In the genomic region with DNA sequence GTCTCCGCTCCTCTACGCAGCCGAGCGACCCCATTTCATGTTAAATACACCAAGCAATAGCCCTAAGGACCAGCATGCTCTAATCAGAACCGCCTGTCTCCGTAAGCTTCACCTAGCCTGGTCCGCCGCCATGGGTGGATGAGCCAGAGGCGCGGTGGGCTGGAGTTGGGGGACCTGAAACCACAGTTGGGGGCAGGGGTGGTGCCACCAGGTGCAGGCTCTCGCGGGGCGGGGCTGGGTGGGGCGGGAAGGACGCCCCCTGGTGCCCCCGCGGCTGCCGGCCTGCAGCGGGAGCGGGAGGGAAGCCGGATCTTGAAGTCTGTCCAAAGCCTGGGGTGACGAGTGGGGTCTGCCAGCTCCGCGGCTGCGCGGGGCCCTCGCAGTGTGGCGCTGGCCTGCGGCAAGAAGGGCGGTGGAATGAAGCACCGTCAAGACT, we compare ENCODE assay signal across 10 mouse cellular contexts. TPM values are rescaled to one million over a fixed set of nuclear protein-coding genes. Genes with fewer than 3 reads are reported as not detected.
DNase-seq lines count a peak whose midpoint lies in the region; ATAC-seq lines count a peak whose summit lies in the region.
"Had no signal": no experiment of that assay in that cellular context is flagged by ENCODE, and none has a peak within 500 bp of the region (broad histone marks: within the 10 kb centered on the region; RNA-seq: fewer than 3 reads in every experiment).

No protein-coding gene starts in this region.

- no peak overlapping the region for H3K27ac ChIP-seq in forebrain, embryonic 11.5 days (ENCODE audit: low read depth, low read length)
- no peak overlapping the region for H3K27ac ChIP-seq in intestine, embryonic 15.5 days
- no peak overlapping the region for H3K27ac ChIP-seq in liver, embryonic 15.5 days (replicated peaks)
- no peak overlapping the region for H3K27ac ChIP-seq in stomach, embryonic 14.5 days (ENCODE audit: low read length)

- peak; percentile 89 for DNase-seq in heart, adult 11 months
- no peak for DNase-seq in heart, adult 9 months (ENCODE audit: low spot score in 2 of 2)
- DNase-seq in forebrain, embryonic 11.5 days (ENCODE audit: low spot score), result peak; percentile 69
- no peak for DNase-seq in MN1 (ENCODE audit: low spot score)

- H3K36me3 ChIP-seq in forebrain, embryonic 11.5 days (ENCODE audit: control insufficient read depth, insufficient read depth, low read length), result no peaks in the 10 kb centered on the region
- H3K36me3 ChIP-seq in intestine, embryonic 15.5 days, result peaks cover 3% of the 10 kb centered on the region; the same call in 1 of the 2 replicates
- no peaks in the 10 kb centered on the region for H3K36me3 ChIP-seq in liver, embryonic 15.5 days (replicated peaks)
- peaks cover 12% of the 10 kb centered on the region for H3K36me3 ChIP-seq in stomach, embryonic 14.5 days (ENCODE audit: control insufficient read depth, insufficient read depth, low read length)

- WGBS in forebrain, embryonic 11.5 days, result 4% methylated on average over 29 of the region's 31 CpGs
- 22% methylated on average over 31 of the region's 31 CpGs for WGBS in intestine, embryonic 15.5 days
- WGBS in liver, embryonic 15.5 days (ENCODE audit: insufficient replicate concordance), result 13% methylated on average over 31 of the region's 31 CpGs
- 14% methylated on average over 30 of the region's 31 CpGs for WGBS in stomach, embryonic 14.5 days

- H3K27me3 ChIP-seq in forebrain, embryonic 11.5 days (ENCODE audit: control insufficient read depth, insufficient read depth, low read length), result peaks cover 37% of the 10 kb centered on the region
- peaks cover 4% of the 10 kb centered on the region; the same call in 1 of the 2 replicates for H3K27me3 ChIP-seq in intestine, embryonic 15.5 days (replicated peaks)
- H3K27me3 ChIP-seq in liver, embryonic 15.5 days, result peaks cover 62% of the 10 kb centered on the region
- no peaks in the 10 kb centered on the region for H3K27me3 ChIP-seq in stomach, embryonic 14.5 days (ENCODE audit: control insufficient read depth, insufficient read depth, low read length)
- H3K27me3 ChIP-seq: CH12.LX had no signal

- H3K9me3 ChIP-seq in forebrain, embryonic 11.5 days (ENCODE audit: control insufficient read depth, low read length), result no peaks in the 10 kb centered on the region
- no peaks in the 10 kb centered on the region for H3K9me3 ChIP-seq in intestine, embryonic 15.5 days
- no peaks in the 10 kb centered on the region for H3K9me3 ChIP-seq in liver, embryonic 15.5 days (replicated peaks)
- H3K9me3 ChIP-seq in stomach, embryonic 14.5 days (ENCODE audit: control insufficient read depth, low read depth, low read length), result no peaks in the 10 kb centered on the region

- peak overlapping the region; percentile 26 for H3K4me3 ChIP-seq in forebrain, embryonic 11.5 days (ENCODE audit: low read depth, low read length)
- H3K4me3 ChIP-seq in intestine, embryonic 15.5 days (replicated peaks), result peak overlapping the region; percentile 13; the same call in 1 of the 2 replicates
- peak overlapping the region; percentile 30 for H3K4me3 ChIP-seq in liver, embryonic 15.5 days (replicated peaks)
- H3K4me3 ChIP-seq in stomach, embryonic 14.5 days (ENCODE audit: low read depth, low read length), result peak overlapping the region; percentile 15
- H3K4me3 ChIP-seq: erythroblast, embryonic 14.5 days had no signal

- ATAC-seq in forebrain, embryonic 11.5 days (replicated peaks; ENCODE audit: low FRiP score), result no peak
- ATAC-seq in intestine, embryonic 15.5 days, result peak; percentile 66; the same call in 1 of the 2 replicates
- no peak for ATAC-seq in liver, embryonic 15.5 days (ENCODE audit: insufficient read depth)
- peak; percentile 73; the same call in 1 of the 2 replicates for ATAC-seq in stomach, embryonic 14.5 days (ENCODE audit: insufficient number of reproducible peaks, insufficient read depth, low FRiP score, low read depth)
- no peak for ATAC-seq in megakaryocyte, adult 5-6 weeks (ENCODE audit: poor library complexity, severe bottlenecking)

- H3K4me2 ChIP-seq in forebrain, embryonic 11.5 days (ENCODE audit: low read depth, low read length, severe bottlenecking), result peak overlapping the region; percentile 59
- H3K4me2 ChIP-seq in intestine, embryonic 15.5 days (replicated peaks), result peak overlapping the region; percentile 58
- peak overlapping the region; percentile 58 for H3K4me2 ChIP-seq in liver, embryonic 15.5 days
- H3K4me2 ChIP-seq in stomach, embryonic 14.5 days (replicated peaks; ENCODE audit: low read depth, low read length), result peak overlapping the region; percentile 48

- peaks cover 6% of the 10 kb centered on the region for H3K4me1 ChIP-seq in forebrain, embryonic 11.5 days (replicated peaks; ENCODE audit: control insufficient read depth, insufficient read depth, low read length)
- peaks cover 6% of the 10 kb centered on the region for H3K4me1 ChIP-seq in intestine, embryonic 15.5 days (replicated peaks)
- 0 out of 2 replicates have a peak, but pooled peaks cover 4% of the 10 kb centered on the region for H3K4me1 ChIP-seq in liver, embryonic 15.5 days (replicated peaks)
- H3K4me1 ChIP-seq in stomach, embryonic 14.5 days (ENCODE audit: control insufficient read depth, insufficient read depth, low read length), result 0 out of 2 replicates have a peak, but pooled peaks cover 7% of the 10 kb centered on the region

- peak overlapping the region; percentile 27; the same call in 1 of the 2 replicates for H3K9ac ChIP-seq in forebrain, embryonic 11.5 days (ENCODE audit: low read length)
- H3K9ac ChIP-seq in intestine, embryonic 15.5 days, result no peak overlapping the region
- no peak overlapping the region for H3K9ac ChIP-seq in liver, embryonic 15.5 days
- no peak overlapping the region for H3K9ac ChIP-seq in stomach, embryonic 14.5 days (replicated peaks; ENCODE audit: low read depth, low read length)

RNA-seq across cellular contexts. Expression of gene Gm15217, which starts 1.1 kb away (rescaled TPM):
- polyA plus RNA-seq in forebrain, embryonic 11.5 days (2014; fragmentation: Nextera tagmentation; extraction: Ambion mirVana), result not detected in 2 replicates
- polyA plus RNA-seq in intestine, embryonic 15.5 days (2015; fragmentation: Nextera tagmentation; extraction: Ambion mirVana), result 0.23 and 0.24 TPM in 2 replicates
- not detected in 2 replicates for polyA plus RNA-seq in liver, embryonic 15.5 days (2015; fragmentation: Nextera tagmentation; extraction: Ambion mirVana)
- polyA plus RNA-seq in stomach, embryonic 14.5 days (2014; fragmentation: Nextera tagmentation; extraction: Ambion mirVana), result 0.36 and 1.1 TPM in 2 replicates
- not detected in 2 replicates for total RNA-seq in megakaryocyte, adult 5-6 weeks (2015)
- total RNA-seq in megakaryocyte, adult 5-6 weeks (2017), result not detected in 2 replicates
- total RNA-seq: CH12.LX had no signal
- polyA plus RNA-seq: erythroblast, embryonic 14.5 days had no signal

RNA-seq across cellular contexts. Expression of gene Bmp4, which starts 10.2 kb away (rescaled TPM):
- 15.1 and 19.4 TPM in 2 replicates for polyA plus RNA-seq in forebrain, embryonic 11.5 days (2014; fragmentation: Nextera tagmentation; extraction: Ambion mirVana)
- 65.6 and 74.4 TPM in 2 replicates for polyA plus RNA-seq in intestine, embryonic 15.5 days (2015; fragmentation: Nextera tagmentation; extraction: Ambion mirVana)
- 0.89 and 1.3 TPM in 2 replicates for polyA plus RNA-seq in liver, embryonic 15.5 days (2015; fragmentation: Nextera tagmentation; extraction: Ambion mirVana)
- polyA plus RNA-seq in stomach, embryonic 14.5 days (2014; fragmentation: Nextera tagmentation; extraction: Ambion mirVana), result 58.0 and 73.9 TPM in 2 replicates
- 0.74 TPM in 1 of 2 replicates, not detected in the other for total RNA-seq in megakaryocyte, adult 5-6 weeks (2015)
- total RNA-seq in megakaryocyte, adult 5-6 weeks (2017), result not detected in 2 replicates
- total RNA-seq: CH12.LX had no signal
- polyA plus RNA-seq: erythroblast, embryonic 14.5 days had no signal

Comparison
In these comparisons a context has a peak if more than half of its experiments do, and no peak if none do; other contexts are left out.
1. DNase-seq: peak in heart, adult 11 months (single experiment) and forebrain, embryonic 11.5 days (single experiment); none in heart, adult 9 months (0 of 2) and MN1 (single experiment).
2. ATAC-seq: peak in intestine, embryonic 15.5 days (single experiment) and stomach, embryonic 14.5 days (single experiment); none in forebrain, embryonic 11.5 days (single experiment), liver, embryonic 15.5 days (single experiment) and megakaryocyte, adult 5-6 weeks (single experiment).
3. Peak in every context shown above with its lines, with median percentiles within 50 percentile points of each other: H3K4me2 ChIP-seq and H3K4me3 ChIP-seq.